Mouse (Mus musculus): ENCODE measurements at regions not wholly inside any gene's neighbourhood (a gene's known extent, or its start where the extent isn't known, plus 50 kb on each side); places are given as distances from the start of the nearest gene placed in this dataset.
"Not testable (repeated sequence)": the region's sequence is repeated elsewhere in the genome, so short reads cannot be mapped to it uniquely, and the experiment has no call there.

DNA sequence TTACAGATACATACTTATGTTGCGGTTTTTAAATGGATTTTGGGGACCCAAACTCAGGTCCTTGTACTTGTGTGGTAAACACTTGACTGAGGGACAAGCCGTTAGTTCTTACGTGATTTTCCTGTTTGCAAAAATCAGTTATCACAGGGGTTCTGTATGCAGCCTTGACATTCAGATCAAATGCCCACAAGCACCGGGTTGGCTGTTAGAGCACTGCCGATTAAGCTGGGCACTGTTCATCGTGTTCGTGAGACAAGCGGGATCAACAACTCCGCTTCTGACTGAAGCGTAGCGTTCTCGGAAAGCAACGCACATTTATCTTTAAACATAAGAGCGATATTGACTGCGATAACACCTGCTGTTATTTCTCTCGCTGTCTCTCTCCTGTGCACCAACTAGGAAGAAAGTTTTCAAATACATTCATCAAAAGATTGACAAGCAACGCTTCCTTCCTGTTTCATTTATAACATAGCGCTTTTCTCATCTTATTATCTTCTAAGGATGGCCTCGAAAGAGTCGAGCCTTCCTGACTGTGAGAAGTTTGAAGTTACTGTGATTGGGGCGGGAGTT, 97.8 kb upstream of the Stt3b start:
- in situ Hi-C loops (cut with MboI; ENCODE audit: low pct_unique_long_range_greater_than_20kb in 1 of 2, low sequenced_read_pairs in 2 of 2, unreplicated experiment in 1 of 2), result no loop called here

DNA sequence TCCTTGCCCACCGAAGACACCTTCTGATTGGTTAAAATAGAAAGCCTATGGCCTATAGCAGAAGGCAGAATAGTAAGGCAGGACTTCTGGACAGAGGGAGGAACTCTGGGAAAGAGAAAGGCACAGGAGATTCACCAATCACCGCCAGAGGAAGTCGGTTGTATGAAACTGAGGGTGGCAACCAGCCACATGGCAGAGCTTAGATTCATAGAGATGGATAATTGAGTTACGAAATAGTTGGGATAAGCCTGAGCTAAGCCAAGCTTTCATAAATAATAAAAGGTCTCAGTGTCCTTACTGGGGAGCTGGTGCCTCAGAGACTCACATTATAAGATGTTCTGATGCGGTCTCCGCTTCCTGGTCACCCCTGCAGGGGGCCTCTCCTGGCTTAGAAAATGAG, 98.7 kb upstream of the Stt3b start:
- in situ Hi-C loops (cut with MboI; ENCODE audit: low pct_unique_long_range_greater_than_20kb in 1 of 2, low sequenced_read_pairs in 2 of 2, unreplicated experiment in 1 of 2), result no loop called here

DNA sequence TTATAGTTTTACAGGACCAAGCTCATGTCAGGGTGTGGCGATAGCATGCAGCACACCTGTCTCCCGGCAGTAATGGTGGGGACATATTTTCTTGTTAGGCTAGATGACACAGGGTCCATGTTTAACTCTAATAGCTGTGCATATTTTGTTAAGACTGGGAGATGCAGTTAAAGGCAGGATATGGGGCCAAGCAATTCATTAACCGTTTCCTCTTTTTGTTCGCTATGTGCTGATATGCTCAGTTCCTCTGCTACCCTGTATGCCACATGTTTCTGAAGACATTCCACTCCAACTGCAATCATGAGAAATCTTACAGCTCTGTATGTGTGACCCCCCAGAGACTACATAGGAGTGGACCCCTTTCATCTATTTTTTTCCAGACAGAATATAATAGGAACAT, 104.0 kb upstream of the Stt3b start:
- in situ Hi-C loops (cut with MboI; ENCODE audit: low pct_unique_long_range_greater_than_20kb in 1 of 2, low sequenced_read_pairs in 2 of 2, unreplicated experiment in 1 of 2), result no loop called here

DNA sequence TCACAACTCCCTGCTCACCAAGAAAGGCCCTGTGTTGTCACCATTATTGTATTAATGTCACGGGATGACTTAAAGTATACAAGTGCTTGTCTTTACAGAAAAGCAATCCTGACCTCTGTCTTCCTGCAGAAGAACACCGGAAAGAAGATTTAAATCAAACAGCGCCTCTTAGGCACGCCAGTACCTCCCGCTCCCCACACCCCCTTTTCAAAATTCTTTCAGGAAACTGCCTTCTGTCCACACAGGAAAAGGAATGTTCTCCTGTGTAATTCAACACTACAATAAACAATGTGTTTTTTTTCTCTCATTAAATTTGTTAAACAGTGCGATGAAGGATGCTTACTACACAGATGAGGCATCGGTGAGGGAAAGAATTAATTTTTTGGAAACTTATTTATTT, 112.6 kb upstream of the Stt3b start:
- in situ Hi-C loops (cut with MboI; ENCODE audit: low pct_unique_long_range_greater_than_20kb in 1 of 2, low sequenced_read_pairs in 2 of 2, unreplicated experiment in 1 of 2), result no loop called here

DNA sequence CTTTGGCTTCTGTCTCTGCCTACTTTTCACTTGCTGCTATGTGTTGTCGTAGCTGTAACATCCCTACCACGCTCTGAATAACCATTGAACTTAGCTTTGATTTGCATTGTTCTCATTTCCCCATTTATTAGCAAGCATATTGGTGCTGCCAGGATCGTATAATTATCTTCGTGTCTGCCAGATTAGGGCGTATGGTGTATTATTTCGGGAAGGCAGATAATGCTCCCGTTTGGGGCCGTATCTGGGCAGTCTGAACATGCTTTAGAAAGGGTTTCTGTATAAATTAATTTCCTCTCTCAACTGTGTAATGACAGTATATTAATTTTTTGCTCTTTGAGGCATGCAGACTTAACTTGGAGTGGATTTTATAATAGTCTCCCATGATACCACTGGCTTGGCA, 116.5 kb upstream of the Stt3b start:
- in situ Hi-C loops (cut with MboI; ENCODE audit: low pct_unique_long_range_greater_than_20kb in 1 of 2, low sequenced_read_pairs in 2 of 2, unreplicated experiment in 1 of 2), result no loop called here

DNA sequence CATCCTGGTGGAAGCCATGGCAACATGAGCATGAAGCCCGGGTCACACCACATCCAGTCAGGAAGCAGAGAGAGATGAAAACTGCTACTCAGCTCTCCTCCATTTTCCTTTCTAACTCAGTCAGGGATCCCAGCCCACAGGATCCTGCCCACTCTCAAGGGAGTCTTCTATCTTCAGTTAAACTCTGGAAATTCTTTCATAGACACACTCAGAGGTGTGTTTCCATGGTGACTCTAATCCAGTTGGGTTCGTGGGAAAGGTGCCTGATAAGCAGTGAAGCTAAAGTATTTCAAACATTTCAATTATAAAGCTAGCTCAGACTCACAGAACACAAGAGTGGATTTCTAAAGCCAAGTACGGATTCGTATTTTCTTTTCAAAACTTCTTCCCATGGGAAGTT, 120.0 kb upstream of the Stt3b start:
- in situ Hi-C loops (cut with MboI; ENCODE audit: low pct_unique_long_range_greater_than_20kb in 1 of 2, low sequenced_read_pairs in 2 of 2, unreplicated experiment in 1 of 2), result no loop called here

DNA sequence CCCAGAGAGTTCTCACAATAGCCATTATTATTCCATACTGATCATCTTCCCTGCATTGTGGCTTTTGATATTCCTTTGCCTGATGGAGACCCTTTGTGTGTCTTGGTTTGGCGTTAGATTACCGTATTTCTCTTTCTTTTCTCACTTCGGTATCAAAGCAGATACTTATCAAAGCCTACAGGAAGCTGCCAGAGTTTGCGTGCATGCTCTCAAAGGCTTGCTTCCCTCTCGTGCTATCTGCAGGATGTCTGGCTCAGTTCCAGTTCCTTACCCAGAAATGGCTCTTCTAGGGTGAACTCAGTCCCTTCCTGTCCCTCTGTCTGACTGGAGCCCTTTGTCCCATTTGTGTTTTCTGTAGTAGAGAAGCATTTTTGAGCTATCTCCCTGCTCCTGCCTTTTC, 124.5 kb upstream of the Stt3b start:
- in situ Hi-C loops (cut with MboI; ENCODE audit: low pct_unique_long_range_greater_than_20kb in 1 of 2, low sequenced_read_pairs in 2 of 2, unreplicated experiment in 1 of 2), result no loop called here

DNA sequence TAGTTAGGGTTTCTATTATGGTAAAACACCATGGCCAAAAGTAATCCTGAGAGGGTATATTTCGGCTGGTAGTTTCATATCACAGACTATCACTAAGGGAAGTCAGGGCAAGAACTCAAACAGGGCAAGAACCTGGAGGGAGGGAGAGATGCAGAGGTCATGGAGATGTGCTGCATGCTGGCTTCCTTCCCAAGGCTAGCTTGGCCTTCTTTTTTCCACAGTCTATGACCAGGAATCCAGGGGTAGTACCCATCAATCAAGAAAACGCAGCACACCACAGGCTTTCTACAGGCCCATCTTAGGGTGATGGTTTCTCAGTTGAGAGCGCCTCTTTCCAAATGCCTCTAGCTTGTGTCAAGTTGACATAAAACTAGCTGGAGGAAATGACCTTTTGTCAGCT, 126.1 kb upstream of the Stt3b start:
- in situ Hi-C loops (cut with MboI; ENCODE audit: low pct_unique_long_range_greater_than_20kb in 1 of 2, low sequenced_read_pairs in 2 of 2, unreplicated experiment in 1 of 2), result no loop called here

DNA sequence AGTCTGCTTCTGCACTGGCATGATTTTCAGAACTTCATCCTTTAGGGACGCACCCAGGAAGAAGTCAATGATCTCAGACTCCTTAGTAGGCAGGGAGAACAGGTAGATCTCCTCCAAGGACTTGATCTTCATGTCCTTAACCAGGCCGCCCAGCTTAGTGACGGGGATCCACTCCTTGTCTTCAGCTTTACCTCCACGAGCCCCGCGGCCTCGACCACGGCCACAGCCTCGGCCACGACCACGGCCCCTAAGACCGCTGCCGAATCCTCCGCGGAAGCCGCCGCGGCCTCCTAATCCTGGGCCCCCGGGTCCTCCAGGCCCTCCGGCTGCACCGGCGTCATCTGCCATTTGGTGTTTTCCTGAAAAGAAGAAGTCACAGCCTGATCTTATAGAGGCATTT, 128.0 kb upstream of the Stt3b start:
- in situ Hi-C loops (cut with MboI; ENCODE audit: low pct_unique_long_range_greater_than_20kb in 1 of 2, low sequenced_read_pairs in 2 of 2, unreplicated experiment in 1 of 2), result not testable (repeated sequence)

DNA sequence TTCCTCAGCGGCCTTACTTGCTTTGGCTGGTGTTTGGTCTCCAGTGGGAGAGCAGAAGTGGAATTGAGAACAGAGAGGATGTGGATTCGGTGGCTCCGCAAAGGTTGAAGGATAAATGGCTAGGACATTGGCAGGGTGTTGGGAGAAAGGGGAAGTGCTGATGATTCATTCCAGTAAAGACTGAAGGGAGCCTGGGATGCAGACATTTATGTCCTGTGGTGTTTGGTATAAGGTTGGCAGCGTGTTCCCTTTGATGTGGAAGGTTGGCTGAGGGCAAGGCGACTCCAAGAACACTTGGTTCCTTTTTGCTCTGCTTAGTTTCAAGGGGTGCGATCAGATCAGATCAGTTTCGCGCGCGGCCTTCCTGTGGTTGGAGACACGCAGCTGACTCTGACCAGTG, 136.5 kb upstream of the Stt3b start:
- in situ Hi-C loops (cut with MboI; ENCODE audit: low pct_unique_long_range_greater_than_20kb in 1 of 2, low sequenced_read_pairs in 2 of 2, unreplicated experiment in 1 of 2), result no loop called here

DNA sequence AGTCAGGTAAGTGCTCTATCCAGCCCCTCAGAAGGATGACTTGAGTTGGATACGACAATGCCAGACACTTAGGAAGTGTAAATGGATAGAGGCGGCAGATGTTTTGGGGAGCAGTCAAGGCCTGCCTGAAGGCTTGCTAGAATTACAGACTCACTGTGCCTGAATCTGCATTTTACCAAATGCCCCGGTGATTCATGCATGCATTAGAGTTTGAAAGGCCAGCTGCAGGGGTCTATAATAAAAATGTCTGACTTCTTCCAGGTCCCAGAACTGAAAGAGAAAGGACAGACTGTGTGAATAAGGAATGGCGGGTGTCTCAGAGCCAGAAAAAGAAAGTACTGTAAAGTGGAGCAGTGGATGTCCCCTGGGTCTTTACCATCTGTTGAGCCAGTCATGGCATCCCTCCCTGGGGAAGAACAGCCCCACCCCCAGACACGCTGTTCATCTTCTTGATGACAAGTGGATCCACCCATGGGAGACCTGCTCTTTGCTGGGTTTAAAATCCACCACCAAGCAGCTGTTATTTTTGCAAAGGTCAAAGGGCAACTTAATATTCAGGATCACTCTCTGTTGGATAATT, 140.6 kb upstream of the Stt3b start:
- in situ Hi-C loops (cut with MboI; ENCODE audit: low pct_unique_long_range_greater_than_20kb in 1 of 2, low sequenced_read_pairs in 2 of 2, unreplicated experiment in 1 of 2), result no loop called here

DNA sequence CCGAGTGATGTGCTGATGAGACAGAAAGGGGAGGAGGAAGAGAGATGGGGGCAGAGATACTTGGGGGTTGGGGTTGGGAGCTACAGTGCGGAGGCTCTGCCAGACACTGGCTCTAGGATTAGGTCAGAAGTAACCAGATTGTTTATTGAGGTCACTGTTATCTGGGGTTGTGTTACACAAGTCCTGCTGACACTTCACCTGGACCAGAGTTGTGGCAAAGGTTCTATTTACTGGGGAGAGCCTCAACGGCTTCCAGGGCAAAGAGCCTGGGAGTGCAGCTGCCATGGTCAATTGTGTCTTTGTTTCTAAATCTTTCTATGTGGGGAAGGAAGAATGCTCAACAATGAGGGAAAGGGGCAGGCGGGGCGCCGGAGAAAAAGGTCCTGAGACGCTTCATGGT, 144.6 kb upstream of the Stt3b start:
- in situ Hi-C loops (cut with MboI; ENCODE audit: low pct_unique_long_range_greater_than_20kb in 1 of 2, low sequenced_read_pairs in 2 of 2, unreplicated experiment in 1 of 2), result no loop called here

DNA sequence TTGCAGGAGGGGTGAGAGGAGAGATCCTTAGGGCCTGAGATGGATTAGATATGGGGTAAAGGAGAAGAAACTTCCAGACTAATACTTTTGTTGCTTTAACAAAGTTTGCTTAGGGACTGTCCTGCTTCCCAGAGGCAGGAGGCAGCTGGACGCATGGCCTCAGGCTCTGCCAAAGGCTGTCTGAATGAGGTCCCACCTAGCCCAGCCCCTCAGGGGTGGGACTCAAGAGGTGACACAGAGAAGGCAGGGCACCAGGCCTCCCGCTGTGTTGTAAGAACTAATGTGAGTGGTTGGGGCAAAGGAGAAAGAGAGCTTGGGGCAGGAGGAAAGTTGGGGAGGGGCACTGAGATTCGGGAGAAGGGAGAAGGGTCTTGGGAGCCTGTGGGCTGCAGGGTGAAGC, 145.9 kb upstream of the Stt3b start:
- in situ Hi-C loops (cut with MboI; ENCODE audit: low pct_unique_long_range_greater_than_20kb in 1 of 2, low sequenced_read_pairs in 2 of 2, unreplicated experiment in 1 of 2), result no loop called here

DNA sequence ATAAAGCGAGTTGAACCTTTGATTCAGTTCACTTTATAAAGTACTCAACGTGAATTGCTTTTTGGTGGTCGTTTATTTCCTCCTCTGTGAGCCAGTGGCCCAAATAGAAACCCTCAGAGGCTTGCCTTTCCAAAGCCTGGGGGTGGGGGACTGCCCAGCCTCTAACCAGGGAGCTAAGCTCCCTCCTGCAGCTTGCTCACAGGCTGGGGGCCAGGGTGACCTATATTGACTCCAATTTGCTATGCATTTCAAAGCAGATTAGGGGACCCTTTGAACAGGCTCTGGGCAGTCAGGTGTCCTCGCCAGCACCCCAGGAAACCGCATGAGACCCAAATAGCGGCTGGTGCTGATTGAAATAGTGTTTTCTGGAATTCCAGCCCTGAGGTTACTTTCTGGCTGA, 146.4 kb upstream of the Stt3b start:
- in situ Hi-C loops (cut with MboI; ENCODE audit: low pct_unique_long_range_greater_than_20kb in 1 of 2, low sequenced_read_pairs in 2 of 2, unreplicated experiment in 1 of 2), result no loop called here

DNA sequence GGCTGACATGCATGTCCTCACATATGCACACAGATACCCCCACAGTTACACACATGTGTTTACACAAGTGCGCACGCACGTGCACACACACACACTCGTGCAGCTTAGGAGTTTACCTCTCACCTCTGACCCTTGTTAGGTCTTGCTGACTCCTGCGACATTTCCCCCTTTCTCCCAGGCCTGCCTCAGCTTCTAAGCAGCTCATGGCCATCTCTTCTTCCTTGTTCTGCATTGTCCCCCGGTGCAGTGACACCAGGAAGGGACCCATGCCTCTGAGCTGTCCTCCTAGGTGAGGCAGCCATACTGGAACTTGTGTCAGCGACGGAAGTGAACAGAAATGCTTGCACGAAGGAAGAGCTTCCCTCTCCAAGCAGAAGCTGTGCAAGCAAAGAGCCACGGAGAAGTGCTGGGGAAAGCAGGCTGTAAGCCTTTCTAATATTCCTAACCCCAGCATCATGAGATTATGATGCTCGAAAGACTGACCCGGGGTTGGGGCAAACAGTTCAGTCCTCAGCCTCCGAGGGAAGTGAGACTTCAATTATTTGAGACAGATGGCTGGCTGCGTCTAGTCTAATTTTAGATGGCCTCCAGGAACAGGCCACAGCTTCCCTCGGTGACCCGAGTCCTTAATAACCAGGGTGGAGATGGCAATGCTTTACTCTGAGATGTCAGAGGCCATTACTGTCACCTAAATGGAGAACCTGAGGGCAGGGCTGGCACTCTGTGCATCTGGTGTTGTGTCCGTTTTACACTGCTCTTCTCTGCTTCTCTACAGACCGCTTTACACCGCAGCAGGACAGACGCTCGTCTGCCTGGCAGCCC, 147.9 kb upstream of the Stt3b start:
- in situ Hi-C loops (cut with MboI; ENCODE audit: low pct_unique_long_range_greater_than_20kb in 1 of 2, low sequenced_read_pairs in 2 of 2, unreplicated experiment in 1 of 2), result no loop called here

DNA sequence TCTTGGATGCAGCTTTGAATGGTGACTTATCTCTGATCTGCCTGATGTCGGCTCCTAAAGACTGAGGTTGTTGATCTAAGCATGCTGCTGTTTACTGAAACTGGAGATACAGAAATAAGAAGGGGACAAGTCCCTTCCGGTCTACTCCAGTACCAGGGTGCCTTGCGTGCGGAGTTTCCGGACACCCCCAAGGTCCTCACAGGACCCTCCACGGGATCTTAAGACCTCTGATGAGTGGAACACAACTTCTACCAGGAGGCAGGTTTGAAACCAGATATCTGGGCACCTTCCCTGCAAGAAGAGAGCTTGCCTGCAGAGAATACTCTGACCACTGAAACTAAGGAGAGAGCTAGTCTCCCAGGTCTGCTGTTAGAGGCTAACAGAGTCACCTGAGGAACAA, 148.9 kb upstream of the Stt3b start:
- in situ Hi-C loops (cut with MboI; ENCODE audit: low pct_unique_long_range_greater_than_20kb in 1 of 2, low sequenced_read_pairs in 2 of 2, unreplicated experiment in 1 of 2), result not testable (repeated sequence)

DNA sequence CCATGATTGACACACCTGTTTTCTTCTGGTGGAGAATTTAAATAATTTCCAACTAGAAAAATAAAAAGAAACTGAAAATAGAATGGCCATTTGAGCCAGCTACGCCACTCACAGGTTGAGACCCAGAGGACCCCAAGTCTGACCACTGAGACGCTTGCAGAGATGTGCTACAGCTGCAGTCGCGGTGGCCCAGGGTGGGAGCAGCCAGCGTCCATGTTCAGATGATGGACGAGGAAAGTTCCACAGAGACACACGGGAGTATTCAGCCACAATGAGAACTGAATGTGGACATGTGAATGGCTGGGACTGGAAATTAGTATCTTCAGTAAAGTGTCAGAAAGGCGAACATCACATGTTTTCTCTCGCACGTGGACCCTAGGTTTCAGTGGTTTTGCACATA, 155.1 kb upstream of the Stt3b start:
- in situ Hi-C loops (cut with MboI; ENCODE audit: low pct_unique_long_range_greater_than_20kb in 1 of 2, low sequenced_read_pairs in 2 of 2, unreplicated experiment in 1 of 2), result no loop called here

DNA sequence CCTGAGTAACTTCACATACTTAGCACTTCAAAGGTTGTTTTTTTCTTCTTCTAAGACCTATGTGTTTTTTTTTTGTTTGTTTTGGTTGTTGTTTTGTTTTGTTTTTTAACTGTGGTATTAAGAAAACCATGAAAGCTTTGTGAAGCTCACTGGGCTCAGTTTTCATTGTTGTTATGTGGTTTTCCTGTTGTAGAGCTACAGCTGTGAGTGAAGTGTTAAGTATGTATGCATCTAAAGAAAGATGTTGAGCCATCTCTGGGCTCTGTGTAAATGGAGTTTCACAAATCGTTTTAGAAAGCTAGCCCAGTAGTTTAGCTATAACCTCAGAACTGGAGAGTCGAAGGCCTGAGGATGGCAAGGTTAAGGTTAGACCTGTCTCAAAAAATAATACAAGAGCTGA, 158.4 kb upstream of the Stt3b start:
- in situ Hi-C loops (cut with MboI; ENCODE audit: low pct_unique_long_range_greater_than_20kb in 1 of 2, low sequenced_read_pairs in 2 of 2, unreplicated experiment in 1 of 2), result no loop called here

DNA sequence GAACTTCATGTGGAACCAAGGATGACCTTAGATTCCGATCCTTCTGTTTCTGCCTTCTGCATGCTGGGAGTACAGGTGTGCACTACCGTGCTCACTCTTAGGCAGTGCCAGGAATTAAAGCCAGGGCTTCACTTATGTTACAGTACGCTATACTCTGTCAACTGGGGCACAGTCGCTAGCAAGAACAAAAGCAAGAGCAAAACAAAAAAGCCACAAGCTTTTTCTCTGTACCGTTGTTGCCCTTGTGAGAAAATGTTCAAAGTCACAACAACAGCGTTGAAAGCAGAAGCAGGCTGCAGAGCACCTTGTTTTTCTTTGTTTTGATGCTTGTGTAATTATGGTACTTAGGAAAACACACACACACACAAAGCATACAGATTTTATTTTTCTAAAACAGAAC, 161.4 kb upstream of the Stt3b start:
- in situ Hi-C loops (cut with MboI; ENCODE audit: low pct_unique_long_range_greater_than_20kb in 1 of 2, low sequenced_read_pairs in 2 of 2, unreplicated experiment in 1 of 2), result no loop called here

DNA sequence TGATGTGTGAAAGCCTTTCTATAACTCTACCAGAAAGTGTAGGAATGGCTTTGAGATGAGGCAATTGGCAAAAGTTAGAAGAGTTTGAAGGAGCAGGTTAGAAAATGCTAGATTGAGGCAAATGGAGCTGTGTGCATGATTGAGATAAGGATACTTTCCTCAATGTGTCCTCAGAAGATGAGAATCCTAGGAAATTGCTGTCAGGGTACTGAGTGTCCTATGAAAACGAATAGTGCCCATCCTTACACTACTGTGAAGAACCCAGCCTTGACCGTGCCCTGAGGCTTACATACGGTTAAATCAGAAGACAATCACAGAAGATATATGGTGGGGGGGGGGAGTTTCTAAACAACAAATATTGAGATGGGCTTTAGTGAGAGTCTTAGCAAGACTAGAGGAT, 162.8 kb upstream of the Stt3b start:
- in situ Hi-C loops (cut with MboI; ENCODE audit: low pct_unique_long_range_greater_than_20kb in 1 of 2, low sequenced_read_pairs in 2 of 2, unreplicated experiment in 1 of 2), result no loop called here

All from mouse embryonic stem cell (cell line).